Mouse (Mus musculus) limb, embryonic 10.5 days (tissue): Measurements from ENCODE around the gene Zbtb37. TPM values are rescaled to one million over a fixed set of nuclear protein-coding genes. Genes with fewer than 3 reads are reported as not detected.

Experiments used
- DNase-seq: peaks from one replicate; pipeline ENCODE4 v3.0.0-alpha.2; 2017; ENCODE audit warnings: low spot score
- H3K27ac ChIP-seq: fragments of 300-500 bp; sonication (generic); 2 replicates; pipeline ENCODE4 v1.5.1; 2016; ENCODE audit warnings: mild to moderate bottlenecking
- H3K27me3 ChIP-seq: fragments of 300-500 bp; sonication (generic); 2 replicates; pipeline ENCODE4 v1.6.1; 2016; ENCODE audit warnings: low read depth, mild to moderate bottlenecking; ENCODE audit not compliant: poor library complexity, severe bottlenecking
- H3K36me3 ChIP-seq: fragments of 300-500 bp; sonication (generic); 2 replicates; pipeline ENCODE4 v1.6.1; 2016; ENCODE audit warnings: mild to moderate bottlenecking, moderate library complexity
- H3K4me1 ChIP-seq: fragments of 300-500 bp; sonication (generic); 2 replicates; pipeline ENCODE4 v1.6.1; 2016
- H3K4me3 ChIP-seq: fragments of 300-500 bp; sonication (generic); 2 replicates; pipeline ENCODE4 v1.5.1; 2016; ENCODE audit warnings: mild to moderate bottlenecking, moderate library complexity
- H3K9me3 ChIP-seq: fragments of 300-500 bp; sonication (generic); replicated peaks from 2 replicates; pipeline ENCODE4 v1.6.1; 2016; ENCODE audit warnings: mild to moderate bottlenecking
- WGBS: fragments of 180-500 bp; shearing (Covaris S2); methylation state at CpG from one replicate; pipeline ENCODE4 v1.1.7; 2016; 5-methylcytosine and 5-hydroxymethylcytosine counted together
- polyA plus RNA-seq: library from polyadenylated mRNA; unstranded; fragments of >200 nt; fragmentation: Nextera tagmentation; extraction: Ambion mirVana; gene quantifications from 2 replicates; pipeline ENCODE4 v1.2.1, GENCODE M21; 2016

Gene Zbtb37
- polyA plus RNA-seq, 1 experiment from 2014 or later = 6.2 TPM

- H3K4me3 ChIP-seq = no peak overlapping the region
- H3K9me3 ChIP-seq = no peaks in the 10 kb centered on the region
- no peak overlapping the region for H3K27ac ChIP-seq
- no peaks in the 10 kb centered on the region for H3K27me3 ChIP-seq
- no peak for DNase-seq
- WGBS = 95% methylated on average over 3 of the region's 3 CpGs
- no peaks in the 10 kb centered on the region for H3K36me3 ChIP-seq
- H3K4me1 ChIP-seq = peaks cover 11% of the 10 kb centered on the region
Measured at GRCm38 (mm10) chr1:160982887-160983286, 51.8 kb downstream of the Zbtb37 start.

DNA sequence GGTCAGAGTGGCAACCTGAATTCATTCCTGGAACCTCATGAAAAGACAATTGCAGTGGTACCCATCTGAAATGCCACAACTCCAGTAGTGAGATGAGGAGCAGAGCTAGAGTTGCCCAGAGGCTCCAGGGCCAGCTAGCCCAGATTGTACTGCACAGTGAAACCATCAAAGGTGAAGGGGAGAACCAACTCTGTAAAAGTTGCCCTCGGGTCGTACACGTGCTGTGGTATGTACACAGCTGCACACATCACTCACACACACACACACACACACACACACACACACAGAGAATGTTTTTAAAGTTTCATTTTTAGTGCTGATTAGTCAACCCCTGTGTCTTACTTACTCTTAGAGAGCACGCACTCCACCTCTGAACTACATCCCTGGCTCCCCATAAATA is 53.3 kb downstream of the Zbtb37 start:
- H3K9me3 ChIP-seq = no peaks in the 10 kb centered on the region

DNA sequence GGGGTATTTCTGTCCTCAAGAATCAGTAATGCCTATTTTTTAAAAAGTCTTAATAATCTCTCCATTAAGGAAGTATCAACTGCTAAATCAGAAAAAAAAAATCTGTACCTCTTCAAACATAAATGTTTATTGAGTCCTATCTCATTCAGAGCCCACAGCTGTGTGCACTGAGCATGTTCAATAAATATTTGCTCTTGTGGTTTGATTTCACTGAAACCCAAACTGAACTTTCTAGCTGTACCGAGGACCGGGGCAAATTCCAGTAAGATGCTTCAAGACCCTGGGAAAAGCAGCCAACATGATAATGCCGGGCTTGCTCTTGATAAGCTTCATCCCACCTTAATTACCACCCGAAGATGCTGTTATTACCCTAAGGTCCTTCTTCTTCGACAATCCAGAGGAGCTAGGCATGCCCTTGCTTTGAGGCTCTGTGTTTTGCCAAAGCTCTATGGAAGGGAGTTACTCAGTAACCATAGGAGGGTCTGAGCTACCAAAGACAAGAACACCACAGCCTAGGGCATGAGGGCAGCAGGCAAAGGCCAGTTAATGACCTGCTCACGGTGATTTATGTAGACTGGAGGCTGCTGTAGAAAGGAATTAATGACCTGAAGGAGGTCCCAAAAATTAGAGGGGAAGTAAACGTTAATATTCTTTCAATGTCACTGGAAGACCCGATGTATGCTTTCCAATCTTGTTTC is 54.0 kb downstream of the Zbtb37 start:
- 84% methylated on average over 8 of the region's 8 CpGs for WGBS
- H3K4me1 ChIP-seq = peaks cover 11% of the 10 kb centered on the region
- H3K9me3 ChIP-seq = no peaks in the 10 kb centered on the region
- H3K4me3 ChIP-seq = no peak overlapping the region
- no peak overlapping the region for H3K27ac ChIP-seq
- no peaks in the 10 kb centered on the region for H3K27me3 ChIP-seq
- DNase-seq = no peak
- peaks cover 3% of the 10 kb centered on the region; the same call in 1 of the 2 replicates for H3K36me3 ChIP-seq

More for the DNA sequence above, 53.3 kb downstream of the Zbtb37 start:
- H3K27ac ChIP-seq = no peak overlapping the region
- H3K4me1 ChIP-seq = peaks cover 11% of the 10 kb centered on the region
- H3K36me3 ChIP-seq = peaks cover 3% of the 10 kb centered on the region; the same call in 1 of the 2 replicates
- H3K27me3 ChIP-seq = no peaks in the 10 kb centered on the region
- H3K4me3 ChIP-seq = no peak overlapping the region
- whole genome bisulfite sequencing = 93% methylated on average over 4 of the region's 4 CpGs
- no peak for DNase-seq

- no peak overlapping the region for H3K4me3 ChIP-seq
- 83% methylated on average over 5 of the region's 5 CpGs for WGBS
Measured at GRCm38 (mm10) chr1:160980021-160980420, 54.6 kb downstream of the Zbtb37 start.

GRCm38 (mm10) chr1:160978071-160978735 is 56.4 kb downstream of the Zbtb37 start, which contains the start of gene Serpinc1:
Gene Serpinc1 (plus strand): TSS chr1:160978585.
- Histone ChIP-seq H3K27ac (no peak within 1 kb of the TSS), H3K4me1 (peaks cover 10% of the 10 kb centered on the region; the same call in 1 of the 2 replicates), H3K36me3 (peaks cover 10% of the 10 kb centered on the region), H3K4me3 (no peak within 1 kb of the TSS), H3K9me3 (no peaks in the 10 kb centered on the region), H3K27me3 (no peaks in the 10 kb centered on the region)
- 93% methylated on average over 4 of the region's 4 CpGs for WGBS
- no peak for DNase-seq

More at GRCm38 (mm10) chr1:160980021-160980420, 54.6 kb downstream of the Zbtb37 start:
- Histone ChIP-seq H3K36me3 (peaks cover 9% of the 10 kb centered on the region), H3K27ac (no peak overlapping the region), H3K27me3 (no peaks in the 10 kb centered on the region), H3K9me3 (no peaks in the 10 kb centered on the region), H3K4me1 (peaks cover 11% of the 10 kb centered on the region)
- DNase-seq = no peak

DNA sequence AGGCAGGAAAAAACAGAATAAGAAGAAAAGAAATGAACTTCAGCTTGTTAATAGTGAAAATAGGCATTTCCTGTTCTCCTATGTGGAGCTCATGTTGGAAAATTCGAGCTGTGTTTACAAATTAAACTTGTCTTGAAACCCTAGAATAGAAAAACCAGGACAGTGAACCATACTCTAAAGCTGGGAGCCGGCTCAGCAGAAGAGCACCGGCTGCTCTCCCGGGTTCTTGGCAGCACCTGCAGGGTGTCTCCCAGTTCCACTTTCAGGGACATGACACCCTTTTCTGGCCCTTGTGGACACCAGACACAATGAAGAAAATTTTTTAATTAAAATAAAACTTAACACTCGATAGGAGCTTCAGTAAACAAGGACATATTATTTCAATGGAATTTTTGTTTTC is 66.0 kb downstream of the Zbtb37 start:
- no peak overlapping the region for H3K27ac ChIP-seq
- 0 out of 2 replicates have a peak, but pooled peaks cover 5% of the 10 kb centered on the region for H3K4me1 ChIP-seq
- H3K4me3 ChIP-seq = no peak overlapping the region
- WGBS = 94% methylated on average over 5 of the region's 5 CpGs
- no peaks in the 10 kb centered on the region for H3K9me3 ChIP-seq
- DNase-seq = no peak
- H3K27me3 ChIP-seq = no peaks in the 10 kb centered on the region
- peaks cover 79% of the 10 kb centered on the region for H3K36me3 ChIP-seq

GRCm38 (mm10) chr1:160967268-160967667 is 67.4 kb downstream of the Zbtb37 start:
- H3K4me3 ChIP-seq = no peak overlapping the region
- H3K36me3 ChIP-seq = peaks cover 93% of the 10 kb centered on the region
- no peaks in the 10 kb centered on the region for H3K4me1 ChIP-seq
- no peak overlapping the region for H3K27ac ChIP-seq
- no peaks in the 10 kb centered on the region for H3K9me3 ChIP-seq
- WGBS = 88% methylated on average over 1 of the region's 1 CpGs
- H3K27me3 ChIP-seq = no peaks in the 10 kb centered on the region
- no peak for DNase-seq

DNA sequence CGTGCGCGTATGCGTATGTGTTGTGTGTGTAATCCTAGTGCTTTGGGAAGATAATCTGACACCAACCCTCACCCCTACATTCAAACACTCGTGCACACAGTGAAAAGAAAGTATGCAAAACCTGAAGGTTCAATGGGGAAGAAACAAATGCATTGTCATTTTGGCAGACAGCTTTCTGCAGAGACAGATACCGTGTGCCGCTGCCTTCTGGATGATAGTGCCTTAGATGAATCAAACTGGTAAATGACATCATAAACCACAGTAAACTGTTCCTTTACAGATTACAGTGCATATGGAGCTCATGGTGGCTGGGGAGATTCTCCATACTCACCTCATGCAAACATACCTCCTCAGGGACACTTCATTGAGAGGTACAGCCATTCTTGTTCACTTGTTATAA is 71.5 kb downstream of the Zbtb37 start:
- H3K27ac ChIP-seq = no peak overlapping the region
- 96% methylated on average over 7 of the region's 7 CpGs for WGBS
- no peaks in the 10 kb centered on the region for H3K27me3 ChIP-seq
- H3K9me3 ChIP-seq = no peaks in the 10 kb centered on the region
- H3K36me3 ChIP-seq = peaks cover 96% of the 10 kb centered on the region
- H3K4me3 ChIP-seq = no peak overlapping the region
- no peaks in the 10 kb centered on the region for H3K4me1 ChIP-seq
- DNase-seq = no peak

Other genes starting within 250 kb of the Zbtb37 start
- gene Rabgap1l, start 241.6 kb downstream of the Zbtb37 start, polyA plus RNA-seq = 9.0 and 12.5 TPM in 2 replicates
- gene Rc3h1, start 128.4 kb downstream of the Zbtb37 start, polyA plus RNA-seq = 8.3 and 9.0 TPM in 2 replicates
- 1.8 and 2.0 TPM in 2 replicates for gene Serpinc1, start 56.3 kb downstream of the Zbtb37 start, polyA plus RNA-seq
- gene Dars2, start 35.8 kb upstream of the Zbtb37 start, polyA plus RNA-seq = 66.7 and 74.6 TPM in 2 replicates
- 40.1 and 44.6 TPM in 2 replicates for gene Cenpl, start 35.9 kb upstream of the Zbtb37 start, polyA plus RNA-seq
- 14.4 and 16.3 TPM in 2 replicates for gene Klhl20, start 96.7 kb upstream of the Zbtb37 start, polyA plus RNA-seq
- 3.2 and 4.4 TPM in 2 replicates for gene Ankrd45, start 107.8 kb upstream of the Zbtb37 start, polyA plus RNA-seq
- gene Tex50, start 124.5 kb upstream of the Zbtb37 start, polyA plus RNA-seq = 0.16 TPM in 1 of 2 replicates, not detected in the other
- 799 and 1,001 TPM in 2 replicates for gene Prdx6, start 216.4 kb upstream of the Zbtb37 start, polyA plus RNA-seq